Mouse (Mus musculus): ENCODE results near the gene Ceacam16. TPM values are rescaled to one million over a fixed set of nuclear protein-coding genes. Genes with fewer than 3 reads are reported as not detected.

Ceacam16 gene
- 0.32 TPM in 1 of 2 replicates, not detected in the other for polyA plus RNA-seq (2014; fragmentation: Nextera tagmentation; extraction: Ambion mirVana)

GRCm38 (mm10) chr7:19861199-19861598, at the start of gene Ceacam16:
Ceacam16 (minus strand) TSS chr7:19861299.
- DNase-seq (ENCODE audit: low spot score), result no peak
- Histone ChIP-seq H3K27me3 (ENCODE audit: control insufficient read depth, insufficient read depth, low read length) (no peaks in the 10 kb centered on the region), H3K9ac (ENCODE audit: low read length) (no peak within 1 kb of the TSS), H3K9me3 (ENCODE audit: control insufficient read depth, low read length) (no peaks in the 10 kb centered on the region), H3K4me3 (ENCODE audit: low read depth, low read length) (no peak within 1 kb of the TSS), H3K27ac (ENCODE audit: low read depth, low read length) (no peak within 1 kb of the TSS), H3K4me2 (ENCODE audit: low read depth, low read length, severe bottlenecking) (no peak within 1 kb of the TSS), H3K4me1 (replicated peaks; ENCODE audit: control insufficient read depth, insufficient read depth, low read length) (no peaks in the 10 kb centered on the region), H3K36me3 (ENCODE audit: control insufficient read depth, insufficient read depth, low read length) (no peaks in the 10 kb centered on the region)
- WGBS, result 80% methylated on average over 9 of the region's 9 CpGs
- no peak for ATAC-seq (replicated peaks; ENCODE audit: low FRiP score)

GRCm38 (mm10) chr7:19910421-19911291, 49.6 kb upstream of the Ceacam16 start:
- no peak overlapping the region for H3K27ac ChIP-seq (ENCODE audit: low read depth, low read length)
- H3K9me3 ChIP-seq (ENCODE audit: control insufficient read depth, low read length), result no peaks in the 10 kb centered on the region
- WGBS, result 51% methylated on average over 21 of the region's 21 CpGs
- H3K4me1 ChIP-seq (replicated peaks; ENCODE audit: control insufficient read depth, insufficient read depth, low read length), result no peaks in the 10 kb centered on the region
- no peak overlapping the region for H3K4me2 ChIP-seq (ENCODE audit: low read depth, low read length, severe bottlenecking)
- H3K36me3 ChIP-seq (ENCODE audit: control insufficient read depth, insufficient read depth, low read length), result no peaks in the 10 kb centered on the region; the same call in 1 of the 2 replicates
- no peak overlapping the region for H3K9ac ChIP-seq (ENCODE audit: low read length)
- no peak overlapping the region for H3K4me3 ChIP-seq (ENCODE audit: low read depth, low read length)
- ATAC-seq (replicated peaks; ENCODE audit: low FRiP score) (peak; percentile 82), DNase-seq (ENCODE audit: low spot score) (peak; percentile 89)
- no peaks in the 10 kb centered on the region for H3K27me3 ChIP-seq (ENCODE audit: control insufficient read depth, insufficient read depth, low read length)

GRCm38 (mm10) chr7:19889881-19890280, 28.8 kb upstream of the Ceacam16 start:
- Histone ChIP-seq H3K4me1 (replicated peaks; ENCODE audit: control insufficient read depth, insufficient read depth, low read length) (no peaks in the 10 kb centered on the region), H3K36me3 (ENCODE audit: control insufficient read depth, insufficient read depth, low read length) (no peaks in the 10 kb centered on the region), H3K27me3 (ENCODE audit: control insufficient read depth, insufficient read depth, low read length) (no peaks in the 10 kb centered on the region), H3K9ac (ENCODE audit: low read length) (no peak overlapping the region), H3K9me3 (ENCODE audit: control insufficient read depth, low read length) (peaks cover 2% of the 10 kb centered on the region; the same call in 1 of the 2 replicates), H3K4me2 (ENCODE audit: low read depth, low read length, severe bottlenecking) (no peak overlapping the region), H3K27ac (ENCODE audit: low read depth, low read length) (no peak overlapping the region), H3K4me3 (ENCODE audit: low read depth, low read length) (no peak overlapping the region)
- DNase-seq (ENCODE audit: low spot score), result peak; percentile 65
- no peak for ATAC-seq (replicated peaks; ENCODE audit: low FRiP score)
- WGBS, result 54% methylated on average over 8 of the region's 8 CpGs

- no peaks in the 10 kb centered on the region for H3K27me3 ChIP-seq (ENCODE audit: control insufficient read depth, insufficient read depth, low read length)
- H3K27ac ChIP-seq (ENCODE audit: low read depth, low read length), result no peak within 1 kb of the TSS
- H3K36me3 ChIP-seq (ENCODE audit: control insufficient read depth, insufficient read depth, low read length), result no peaks in the 10 kb centered on the region
- H3K4me1 ChIP-seq (replicated peaks; ENCODE audit: control insufficient read depth, insufficient read depth, low read length), result no peaks in the 10 kb centered on the region
- DNase-seq (ENCODE audit: low spot score), result no peak
- H3K4me2 ChIP-seq (ENCODE audit: low read depth, low read length, severe bottlenecking), result no peak within 1 kb of the TSS
- H3K9ac ChIP-seq (ENCODE audit: low read length), result no peak within 1 kb of the TSS
- H3K9me3 ChIP-seq (ENCODE audit: control insufficient read depth, low read length), result peaks cover 2% of the 10 kb centered on the region; the same call in 1 of the 2 replicates
- no peak within 1 kb of the TSS for H3K4me3 ChIP-seq (ENCODE audit: low read depth, low read length)
- 75% methylated on average over 7 of the region's 7 CpGs for WGBS
- ATAC-seq (replicated peaks; ENCODE audit: low FRiP score), result no peak
These were observed 26.8 kb upstream of the Ceacam16 start, which contains the start of gene Ceacam19 for GRCm38 (mm10) chr7:19887849-19888248. Ceacam19 (minus strand) TSS chr7:19887965.

GRCm38 (mm10) chr7:19880754-19881153, 19.7 kb upstream of the Ceacam16 start:
- Histone ChIP-seq H3K36me3 (ENCODE audit: control insufficient read depth, insufficient read depth, low read length) (no peaks in the 10 kb centered on the region), H3K27ac (ENCODE audit: low read depth, low read length) (no peak overlapping the region), H3K4me2 (ENCODE audit: low read depth, low read length, severe bottlenecking) (no peak overlapping the region), H3K9me3 (ENCODE audit: control insufficient read depth, low read length) (no peaks in the 10 kb centered on the region), H3K4me3 (ENCODE audit: low read depth, low read length) (no peak overlapping the region), H3K4me1 (replicated peaks; ENCODE audit: control insufficient read depth, insufficient read depth, low read length) (no peaks in the 10 kb centered on the region), H3K27me3 (ENCODE audit: control insufficient read depth, insufficient read depth, low read length) (no peaks in the 10 kb centered on the region), H3K9ac (ENCODE audit: low read length) (no peak overlapping the region)
- ATAC-seq (replicated peaks; ENCODE audit: low FRiP score) (no peak), DNase-seq (ENCODE audit: low spot score) (no peak)
- 82% methylated on average over 8 of the region's 8 CpGs for WGBS

- no peak overlapping the region for H3K4me2 ChIP-seq (ENCODE audit: low read depth, low read length, severe bottlenecking)
- no peak overlapping the region for H3K9ac ChIP-seq (ENCODE audit: low read length)
- no peaks in the 10 kb centered on the region for H3K4me1 ChIP-seq (replicated peaks; ENCODE audit: control insufficient read depth, insufficient read depth, low read length)
- no peak overlapping the region for H3K4me3 ChIP-seq (ENCODE audit: low read depth, low read length)
- 0 out of 2 replicates have a peak, but pooled peaks have one; percentile 18 for ATAC-seq (replicated peaks; ENCODE audit: low FRiP score)
- H3K27me3 ChIP-seq (ENCODE audit: control insufficient read depth, insufficient read depth, low read length), result no peaks in the 10 kb centered on the region
- WGBS, result 62% methylated on average over 14 of the region's 14 CpGs
- no peaks in the 10 kb centered on the region for H3K36me3 ChIP-seq (ENCODE audit: control insufficient read depth, insufficient read depth, low read length)
- H3K9me3 ChIP-seq (ENCODE audit: control insufficient read depth, low read length), result no peaks in the 10 kb centered on the region
- no peak overlapping the region for H3K27ac ChIP-seq (ENCODE audit: low read depth, low read length)
- no peak for DNase-seq (ENCODE audit: low spot score)
These were observed 15.8 kb upstream of the Ceacam16 start for GRCm38 (mm10) chr7:19876781-19877425.

GRCm38 (mm10) chr7:19875948-19876682, 15.0 kb upstream of the Ceacam16 start:
- Histone ChIP-seq H3K36me3 (ENCODE audit: control insufficient read depth, insufficient read depth, low read length) (no peaks in the 10 kb centered on the region), H3K4me1 (replicated peaks; ENCODE audit: control insufficient read depth, insufficient read depth, low read length) (no peaks in the 10 kb centered on the region), H3K9me3 (ENCODE audit: control insufficient read depth, low read length) (no peaks in the 10 kb centered on the region), H3K27me3 (ENCODE audit: control insufficient read depth, insufficient read depth, low read length) (no peaks in the 10 kb centered on the region), H3K4me2 (ENCODE audit: low read depth, low read length, severe bottlenecking) (no peak overlapping the region), H3K27ac (ENCODE audit: low read depth, low read length) (no peak overlapping the region), H3K9ac (ENCODE audit: low read length) (no peak overlapping the region), H3K4me3 (ENCODE audit: low read depth, low read length) (no peak overlapping the region)
- DNase-seq (ENCODE audit: low spot score), result peak; percentile 57
- ATAC-seq (replicated peaks; ENCODE audit: low FRiP score), result peak; percentile 62
- WGBS, result 54% methylated on average over 13 of the region's 13 CpGs

- ATAC-seq (replicated peaks; ENCODE audit: low FRiP score), result no peak
- H3K4me2 ChIP-seq (ENCODE audit: low read depth, low read length, severe bottlenecking), result no peak overlapping the region
These were observed 11.0 kb upstream of the Ceacam16 start for GRCm38 (mm10) chr7:19871943-19872601.

More at GRCm38 (mm10) chr7:19871943-19872601, 11.0 kb upstream of the Ceacam16 start:
- 45% methylated on average over 5 of the region's 5 CpGs for WGBS
- H3K36me3 ChIP-seq (ENCODE audit: control insufficient read depth, insufficient read depth, low read length), result no peaks in the 10 kb centered on the region
- no peak overlapping the region for H3K4me3 ChIP-seq (ENCODE audit: low read depth, low read length)
- H3K27ac ChIP-seq (ENCODE audit: low read depth, low read length), result no peak overlapping the region
- H3K9me3 ChIP-seq (ENCODE audit: control insufficient read depth, low read length), result no peaks in the 10 kb centered on the region
- H3K4me1 ChIP-seq (replicated peaks; ENCODE audit: control insufficient read depth, insufficient read depth, low read length), result no peaks in the 10 kb centered on the region
- no peak for DNase-seq (ENCODE audit: low spot score)
- no peaks in the 10 kb centered on the region for H3K27me3 ChIP-seq (ENCODE audit: control insufficient read depth, insufficient read depth, low read length)
- H3K9ac ChIP-seq (ENCODE audit: low read length), result no peak overlapping the region

Measured in forebrain, embryonic 11.5 days (tissue).